Mouse (Mus musculus): ENCODE measurements around the gene Serpina3j. TPM values are rescaled to one million over a fixed set of nuclear protein-coding genes. Genes with fewer than 3 reads are reported as not detected.

Serpina3j gene
- polyA plus RNA-seq (2015; fragmentation: Illumina TruSeq; extraction: RNeasy Lipid Tissue Mini Kit (QIAGEN cat#74804); ENCODE audit: low read depth, low replicate concordance) = not detected

GRCm38 (mm10) chr12:104314253-104314652 is at the start of gene Serpina3j:
Gene Serpina3j, plus strand, starts transcription at chr12:104314553.

GRCm38 (mm10) chr12:104338226-104338625 is 23.9 kb downstream of the Serpina3j start, which contains the start of the genes Serpina3k and Serpina3m:
Gene Serpina3k, plus strand, starts transcription at chr12:104338486.
Gene Serpina3m, plus strand, starts transcription at chr12:104338486.

Other genes with a start within 250 kb of the Serpina3j start
- gene Serpina5, start 213.4 kb upstream of the Serpina3j start, polyA plus RNA-seq (2015; fragmentation: Illumina TruSeq; extraction: RNeasy Lipid Tissue Mini Kit (QIAGEN cat#74804); ENCODE audit: low read depth, low replicate concordance) = not detected
- gene Serpina3a, start 201.8 kb upstream of the Serpina3j start, polyA plus RNA-seq (2015; fragmentation: Illumina TruSeq; extraction: RNeasy Lipid Tissue Mini Kit (QIAGEN cat#74804); ENCODE audit: low read depth, low replicate concordance) = not detected
- not detected for gene Serpina3b, start 186.6 kb upstream of the Serpina3j start, polyA plus RNA-seq (2015; fragmentation: Illumina TruSeq; extraction: RNeasy Lipid Tissue Mini Kit (QIAGEN cat#74804); ENCODE audit: low read depth, low replicate concordance)
- 0.19 TPM for gene Serpina3c, start 160.7 kb upstream of the Serpina3j start, polyA plus RNA-seq (2015; fragmentation: Illumina TruSeq; extraction: RNeasy Lipid Tissue Mini Kit (QIAGEN cat#74804); ENCODE audit: low read depth, low replicate concordance)
- not detected for gene Serpina3f, start 100.0 kb upstream of the Serpina3j start, polyA plus RNA-seq (2015; fragmentation: Illumina TruSeq; extraction: RNeasy Lipid Tissue Mini Kit (QIAGEN cat#74804); ENCODE audit: low read depth, low replicate concordance)
- 2.3 TPM for gene Serpina3g, start 78.3 kb upstream of the Serpina3j start, polyA plus RNA-seq (2015; fragmentation: Illumina TruSeq; extraction: RNeasy Lipid Tissue Mini Kit (QIAGEN cat#74804); ENCODE audit: low read depth, low replicate concordance)
- gene Serpina3i, start 51.4 kb upstream of the Serpina3j start, polyA plus RNA-seq (2015; fragmentation: Illumina TruSeq; extraction: RNeasy Lipid Tissue Mini Kit (QIAGEN cat#74804); ENCODE audit: low read depth, low replicate concordance) = not detected
- gene Serpina3k, start 23.9 kb downstream of the Serpina3j start, polyA plus RNA-seq (2015; fragmentation: Illumina TruSeq; extraction: RNeasy Lipid Tissue Mini Kit (QIAGEN cat#74804); ENCODE audit: low read depth, low replicate concordance) = 1.00 TPM
- not detected for gene Serpina3m, start 23.9 kb downstream of the Serpina3j start, polyA plus RNA-seq (2015; fragmentation: Illumina TruSeq; extraction: RNeasy Lipid Tissue Mini Kit (QIAGEN cat#74804); ENCODE audit: low read depth, low replicate concordance)
- gene Serpina3n, start 92.2 kb downstream of the Serpina3j start, polyA plus RNA-seq (2015; fragmentation: Illumina TruSeq; extraction: RNeasy Lipid Tissue Mini Kit (QIAGEN cat#74804); ENCODE audit: low read depth, low replicate concordance) = 16.8 TPM
- gene Gsc, start 158.8 kb downstream of the Serpina3j start, polyA plus RNA-seq (2015; fragmentation: Illumina TruSeq; extraction: RNeasy Lipid Tissue Mini Kit (QIAGEN cat#74804); ENCODE audit: low read depth, low replicate concordance) = not detected

Data from brain, adult 10 weeks (tissue).